Mouse (Mus musculus) heart, adult 18-20 months (tissue): ENCODE data around the gene Tsn. TPM values are rescaled to one million over a fixed set of nuclear protein-coding genes. Genes with fewer than 3 reads are reported as not detected.

ENCODE experiments used
- total RNA-seq, 2 experiments: library from RNA; stranded (reverse); gene quantifications; 2 replicates each; pipeline ENCODE4 v1.2.3; 2021

Gene Tsn
- total RNA-seq, 2 experiments from 2014 or later, result 70.0 to 79.9 TPM

Other genes starting within 250 kb of the Tsn start
- not detected for gene Gm29106, start 135.2 kb downstream of the Tsn start, total RNA-seq
- gene Nifk, start 10.1 kb upstream of the Tsn start, total RNA-seq, result 10 to 100 TPM; 15.1 to 16.9 TPM
- gene Clasp1, start 77.3 kb upstream of the Tsn start, total RNA-seq, result 100 to 1,000 TPM; 398 to 415 TPM